In genomic region chr10:77008698-77009097, GRCm38 (mm10) we compare ENCODE assay signal across 14 mouse cellular contexts. TPM values are rescaled to one million over a fixed set of nuclear protein-coding genes. Genes with fewer than 3 reads are reported as not detected.
DNase-seq lines count a peak whose midpoint lies in the region; ATAC-seq and TF ChIP-seq lines count a peak whose summit lies in the region.
"Had no signal": no experiment of that assay in that cellular context is flagged by ENCODE, and none has a peak within 500 bp of the region (broad histone marks: within the 10 kb centered on the region; RNA-seq: fewer than 3 reads in every experiment).

No protein-coding gene starts in this region.

- no peaks in the 10 kb centered on the region for H3K27me3 ChIP-seq in forebrain, embryonic 13.5 days
- H3K27me3 ChIP-seq in hindbrain, postnatal 0 days (ENCODE audit: insufficient read depth, low read length): no peaks in the 10 kb centered on the region
- H3K27me3 ChIP-seq: kidney, embryonic 15.5 days had no signal

- ATAC-seq in forebrain, embryonic 13.5 days: no peak
- ATAC-seq in hindbrain, postnatal 0 days: no peak

- peaks cover 14% of the 10 kb centered on the region; the same call in 1 of the 2 replicates for H3K4me1 ChIP-seq in forebrain, embryonic 13.5 days
- peaks cover 11% of the 10 kb centered on the region for H3K4me1 ChIP-seq in hindbrain, postnatal 0 days (ENCODE audit: insufficient read depth, low read length)

- H3K9ac ChIP-seq in forebrain, embryonic 13.5 days: no peak overlapping the region
- H3K9ac ChIP-seq in hindbrain, postnatal 0 days (replicated peaks; ENCODE audit: low read length): no peak overlapping the region
- H3K9ac ChIP-seq: kidney, embryonic 15.5 days had no signal

- no peak overlapping the region for H3K4me2 ChIP-seq in forebrain, embryonic 13.5 days
- H3K4me2 ChIP-seq in hindbrain, postnatal 0 days (ENCODE audit: low read depth, low read length): no peak overlapping the region
- H3K4me2 ChIP-seq: kidney, embryonic 15.5 days; liver, embryonic 11.5 days had no signal

- no peak overlapping the region for H3K4me3 ChIP-seq in forebrain, embryonic 13.5 days
- H3K4me3 ChIP-seq in hindbrain, postnatal 0 days (ENCODE audit: low read length): no peak overlapping the region
- H3K4me3 ChIP-seq: kidney, embryonic 15.5 days; myocyte had no signal

- 78% methylated on average over 2 of the region's 3 CpGs for WGBS in forebrain, embryonic 13.5 days
- 67% methylated on average over 3 of the region's 3 CpGs for WGBS in hindbrain, postnatal 0 days

- no peaks in the 10 kb centered on the region for H3K36me3 ChIP-seq in forebrain, embryonic 13.5 days (ENCODE audit: poor library complexity, severe bottlenecking)
- no peaks in the 10 kb centered on the region for H3K36me3 ChIP-seq in hindbrain, postnatal 0 days (ENCODE audit: insufficient read depth, low read length)
- H3K36me3 ChIP-seq: G1E; kidney, embryonic 15.5 days had no signal

- no peak for TF ChIP-seq CTCF in hindbrain, postnatal 0 days (IDR thresholded peaks at IDR 0.05; ENCODE audit: low read depth)

- DNase-seq in heart, adult 11 months: peak; percentile 77
- no peak for DNase-seq in heart, adult 18-20 months
- peak; percentile 54 for DNase-seq in MN1 (ENCODE audit: low spot score)
- DNase-seq in hindbrain, postnatal 0 days (ENCODE audit: low spot score): no peak
- no peak for DNase-seq in thymus, adult 18-20 months
- DNase-seq in left cerebral cortex, adult 18-20 months (ENCODE audit: low spot score in 2 of 2): no peak
- DNase-seq in yolk sac, embryonic 10.5 days (ENCODE audit: low spot score): no peak
- DNase-seq: B cell, adult 2 months; thymus, adult 2 months had no signal

- peak overlapping the region; percentile 68; the same call in 1 of the 2 replicates for H3K27ac ChIP-seq in forebrain, embryonic 13.5 days
- H3K27ac ChIP-seq in hindbrain, postnatal 0 days: peak overlapping the region; percentile 74; the same call in 1 of the 2 replicates

- no peaks in the 10 kb centered on the region for H3K9me3 ChIP-seq in forebrain, embryonic 13.5 days (replicated peaks)
- no peaks in the 10 kb centered on the region for H3K9me3 ChIP-seq in hindbrain, postnatal 0 days (ENCODE audit: low read length)
- H3K9me3 ChIP-seq: G1E; kidney, embryonic 15.5 days had no signal

RNA-seq across cellular contexts. Expression of gene Slc19a1, which starts 23.3 kb away (rescaled TPM):
- 1 to 10 TPM; 5.4 to 6.7 TPM for total RNA-seq in heart, adult 18-20 months (2021)
- 28.0 and 33.7 TPM in 2 replicates for polyA plus RNA-seq in forebrain, embryonic 13.5 days (2015; fragmentation: Nextera tagmentation; extraction: Ambion mirVana)
- 41.6 and 49.8 TPM in 2 replicates for total RNA-seq in hindbrain, postnatal 0 days (2014; rRNA removed)
- 45.5 and 48.6 TPM in 2 replicates for polyA plus RNA-seq in hindbrain, postnatal 0 days (2015; fragmentation: Nextera tagmentation; extraction: Ambion mirVana)
- total RNA-seq in left cerebral cortex, adult 18-20 months (2021): 10 to 100 TPM; 23.9 to 26.1 TPM

RNA-seq across cellular contexts. Expression of gene Pcbp3, which starts 47.0 kb away (rescaled TPM):
- 1 to 10 TPM; 2.3 to 2.7 TPM for total RNA-seq in heart, adult 18-20 months (2021)
- 49.3 and 52.5 TPM in 2 replicates for polyA plus RNA-seq in forebrain, embryonic 13.5 days (2015; fragmentation: Nextera tagmentation; extraction: Ambion mirVana)
- 57.0 and 59.0 TPM in 2 replicates for total RNA-seq in hindbrain, postnatal 0 days (2014; rRNA removed)
- polyA plus RNA-seq in hindbrain, postnatal 0 days (2015; fragmentation: Nextera tagmentation; extraction: Ambion mirVana): 92.9 and 95.6 TPM in 2 replicates
- total RNA-seq in left cerebral cortex, adult 18-20 months (2021): 10 to 100 TPM; 60.0 to 65.1 TPM
- total RNA-seq: G1E had no signal
- polyA plus RNA-seq: G1E had no signal

Comparison
In these comparisons a context has a peak if more than half of its experiments do, and no peak if none do; other contexts are left out.
1. DNase-seq: peak in heart, adult 11 months (single experiment) and MN1 (single experiment); none in heart, adult 18-20 months (0 of 2), hindbrain, postnatal 0 days (single experiment), thymus, adult 18-20 months (0 of 2), left cerebral cortex, adult 18-20 months (0 of 2) and yolk sac, embryonic 10.5 days (single experiment).
2. RNA of gene Pcbp3, which starts 47.0 kb away (total RNA-seq): 60.0 to 65.1 TPM in left cerebral cortex, adult 18-20 months and 57.0 to 59.0 TPM in hindbrain, postnatal 0 days; 2.3 to 2.7 TPM in heart, adult 18-20 months; every median in the first group is over 10 times any median in the second.